Mouse (Mus musculus) lung, postnatal 0 days (tissue): ENCODE results near the gene Sh2d3c. TPM values are rescaled to one million over a fixed set of nuclear protein-coding genes. Genes with fewer than 3 reads are reported as not detected.
A peak's percentile ranks its signal among the peaks of the same experiment; 100 is the strongest.

Experiments
- ATAC-seq: fragments of 200-750 bp; cut with Nextera tagmentation; 2 replicates; pipeline ENCODE4 v1.8.0; 2017; ENCODE audit warnings: moderate library complexity
- DNase-seq: peaks from one replicate; pipeline ENCODE4 v3.0.0-alpha.2; 2016; ENCODE audit warnings: low spot score
- H3K27ac ChIP-seq: fragments of 300-500 bp; sonication (generic); 2 replicates; pipeline ENCODE4 v1.5.1; 2014; ENCODE audit warnings: antibody characterized with exemption, mild to moderate bottlenecking, low read length, mixed read lengths
- H3K27me3 ChIP-seq: fragments of 300-500 bp; sonication (generic); replicated peaks from 2 replicates; pipeline ENCODE4 v1.6.1; 2014; ENCODE audit warnings: low read length, mixed read lengths; ENCODE audit not compliant: insufficient read depth
- H3K36me3 ChIP-seq: fragments of 300-500 bp; sonication (generic); 2 replicates; pipeline ENCODE4 v1.6.1; 2014; ENCODE audit warnings: low read length, mixed read lengths; ENCODE audit not compliant: insufficient read depth
- H3K4me1 ChIP-seq: fragments of 300-500 bp; sonication (generic); 2 replicates; pipeline ENCODE4 v1.6.1; 2014; ENCODE audit warnings: antibody characterized with exemption, low read depth, low read length, mixed read lengths; ENCODE audit not compliant: insufficient read depth
- H3K4me2 ChIP-seq: fragments of 300-500 bp; sonication (generic); replicated peaks from 2 replicates; pipeline ENCODE4 v1.6.1; 2014; ENCODE audit warnings: low read depth, mild to moderate bottlenecking, low read length, moderate library complexity, mixed read lengths
- H3K4me3 ChIP-seq: fragments of 300-500 bp; sonication (generic); 2 replicates; pipeline ENCODE4 v1.5.1; 2014; ENCODE audit warnings: low read depth, low read length
- H3K9ac ChIP-seq: fragments of 300-500 bp; sonication (generic); replicated peaks from 2 replicates; pipeline ENCODE4 v1.6.1; 2014; ENCODE audit warnings: low read depth, mild to moderate bottlenecking
- H3K9me3 ChIP-seq: fragments of 300-500 bp; sonication (generic); 2 replicates; pipeline ENCODE4 v1.6.1; 2016; ENCODE audit warnings: low read length, mixed read lengths
- CTCF ChIP-seq: IDR thresholded peaks from 2 replicates; pipeline ENCODE4 v1.5.1; 2016; ENCODE audit warnings: antibody characterized with exemption, mild to moderate bottlenecking
- EP300 ChIP-seq: IDR thresholded peaks from 2 replicates; pipeline ENCODE4 v1.6.1; 2016; ENCODE audit warnings: antibody characterized with exemption, mild to moderate bottlenecking, control low read depth
- WGBS: fragments of 180-500 bp; shearing (Covaris S2); extraction: QIAGEN DNeasy Blood & Tissue Kit; methylation state at CpG from one replicate; pipeline ENCODE4 v1.1.7; 2014; 5-methylcytosine and 5-hydroxymethylcytosine counted together
- polyA plus RNA-seq: library from polyadenylated mRNA; unstranded; fragments of >200 nt; fragmentation: Nextera tagmentation; extraction: Ambion mirVana; gene quantifications from 2 replicates; pipeline ENCODE4 v1.2.1, GENCODE M21; 2015

The Sh2d3c gene
- polyA plus RNA-seq, 1 experiment from 2014 or later: 53.5 TPM

DNA sequence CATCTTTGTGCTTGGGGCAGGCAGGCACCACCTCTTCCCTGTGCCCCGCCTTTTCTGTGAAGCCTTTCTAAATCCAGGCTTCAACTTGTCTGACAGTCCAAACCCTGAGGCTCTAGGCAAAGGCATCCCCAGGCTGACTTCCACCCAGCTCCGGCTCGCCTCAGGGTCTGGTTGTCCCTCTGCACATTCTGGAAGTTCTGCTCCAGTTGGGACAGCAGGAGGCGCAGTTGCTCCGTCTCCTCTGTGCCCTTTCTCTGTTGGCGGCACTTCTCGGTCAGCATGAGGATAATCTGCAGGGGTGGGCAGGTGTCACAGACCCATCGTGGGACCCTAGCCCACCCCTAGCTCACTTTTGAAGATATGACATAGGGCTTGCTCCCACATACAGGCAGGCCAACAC lies 58.3 kb downstream of the Sh2d3c start:
- H3K27ac ChIP-seq: no peak overlapping the region
- H3K9me3 ChIP-seq: no peaks in the 10 kb centered on the region
- WGBS: 6% methylated on average over 8 of the region's 8 CpGs
- peak; percentile 80 for DNase-seq
- no peaks in the 10 kb centered on the region for H3K36me3 ChIP-seq
- no peak overlapping the region for H3K4me2 ChIP-seq
- peak; percentile 95 for TF ChIP-seq CTCF
- TF ChIP-seq EP300: no peak
- H3K4me3 ChIP-seq: no peak overlapping the region
- H3K9ac ChIP-seq: no peak overlapping the region
- H3K4me1 ChIP-seq: peaks cover 6% of the 10 kb centered on the region; the same call in 1 of the 2 replicates
- no peak for ATAC-seq
- no peaks in the 10 kb centered on the region for H3K27me3 ChIP-seq

DNA sequence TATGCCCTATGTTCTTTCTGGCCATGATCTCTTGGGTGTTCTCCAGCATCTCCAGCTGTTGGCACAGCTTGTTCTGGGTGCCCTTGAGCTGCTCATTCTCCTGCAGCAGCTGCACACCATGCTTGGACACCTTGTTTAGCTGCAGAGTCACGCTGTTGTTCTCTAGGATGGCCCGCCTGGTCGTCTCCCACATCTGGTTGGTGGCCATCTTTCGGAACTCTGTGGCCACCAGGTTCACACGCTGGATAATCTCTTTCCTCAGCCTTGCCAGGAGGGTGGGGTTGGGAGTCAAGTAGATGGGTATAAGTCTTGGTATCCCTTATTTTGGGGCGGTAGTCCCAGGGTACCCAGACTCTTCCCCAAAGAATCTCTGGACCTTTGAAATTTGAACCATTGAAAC lies 58.9 kb downstream of the Sh2d3c start:
- no peak for DNase-seq
- H3K27ac ChIP-seq: no peak overlapping the region
- H3K4me2 ChIP-seq: no peak overlapping the region
- no peaks in the 10 kb centered on the region for H3K27me3 ChIP-seq
- no peaks in the 10 kb centered on the region for H3K9me3 ChIP-seq
- no peaks in the 10 kb centered on the region for H3K36me3 ChIP-seq
- no peak for TF ChIP-seq EP300
- TF ChIP-seq CTCF: no peak
- no peak overlapping the region for H3K9ac ChIP-seq
- WGBS: 81% methylated on average over 6 of the region's 6 CpGs
- no peak overlapping the region for H3K4me3 ChIP-seq
- no peak for ATAC-seq
- H3K4me1 ChIP-seq: peaks cover 6% of the 10 kb centered on the region; the same call in 1 of the 2 replicates

DNA sequence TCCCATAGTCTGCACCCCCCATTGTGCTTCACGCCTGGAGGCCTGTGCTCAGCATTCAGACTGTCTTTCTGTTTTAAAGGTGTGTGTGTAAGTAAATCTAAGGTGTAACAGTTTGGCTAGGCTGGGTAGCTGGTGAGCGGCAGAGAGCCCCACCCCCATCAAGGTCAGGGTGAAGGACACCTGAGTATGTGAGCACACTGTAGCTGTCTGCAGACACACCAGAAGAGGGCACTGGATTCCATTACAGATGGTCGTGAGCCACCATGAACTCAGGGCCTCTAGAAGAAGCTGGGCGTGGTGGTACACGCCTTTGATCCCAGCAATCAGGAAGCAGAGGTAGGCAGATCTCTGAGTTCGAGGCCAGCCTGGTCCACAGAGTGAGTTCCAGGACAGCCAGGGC lies 60.9 kb downstream of the Sh2d3c start:
- ATAC-seq: no peak
- no peak for TF ChIP-seq EP300
- TF ChIP-seq CTCF: no peak
- WGBS: 74% methylated on average over 6 of the region's 6 CpGs

DNA sequence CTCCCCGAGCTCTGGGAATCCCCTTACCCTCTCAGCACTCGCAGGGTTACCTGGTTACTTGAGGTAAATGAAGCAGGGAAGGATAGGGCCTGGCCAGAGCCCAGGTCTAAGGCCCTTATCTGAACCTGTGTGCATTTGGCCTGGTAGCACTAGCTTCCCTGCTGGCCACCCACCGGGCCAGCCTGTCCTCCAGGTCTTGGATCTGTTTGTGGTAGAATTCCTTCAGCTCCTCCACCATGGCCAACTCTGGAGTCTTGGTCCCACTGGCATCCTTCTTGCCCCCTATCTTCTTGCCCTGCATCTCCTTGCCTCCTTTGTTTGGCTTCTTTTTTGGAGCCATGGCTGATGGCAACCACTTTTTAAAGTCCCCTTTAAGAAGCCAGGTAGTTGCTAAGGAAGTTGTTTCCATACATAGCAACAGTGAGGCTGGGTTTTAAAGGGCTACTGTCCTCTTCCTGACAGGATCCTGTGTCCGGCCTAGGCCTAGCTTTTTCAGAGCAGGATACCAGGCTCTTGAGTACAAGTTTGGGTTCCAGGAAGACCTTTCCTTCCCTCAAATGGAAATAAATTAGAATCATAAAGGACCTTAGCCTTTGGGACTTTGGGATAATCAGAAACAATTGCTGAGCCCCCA lies 63.3 kb downstream of the Sh2d3c start, which contains the start of gene Cfap157:
TSS of gene Cfap157 (minus strand) at position 381 of the 634 bp plus-strand sequence.
- TF ChIP-seq CTCF (no peak), EP300 (no peak)
- Histone ChIP-seq H3K4me2 (no peak within 1 kb of the TSS), H3K27me3 (no peaks in the 10 kb centered on the region), H3K4me1 (no peaks in the 10 kb centered on the region), H3K36me3 (no peaks in the 10 kb centered on the region), H3K9ac (no peak within 1 kb of the TSS), H3K9me3 (no peaks in the 10 kb centered on the region), H3K27ac (no peak within 1 kb of the TSS), H3K4me3 (no peak within 1 kb of the TSS)
- ATAC-seq (peak; percentile 68), DNase-seq (peak; percentile 80)
- 46% methylated on average over 4 of the region's 4 CpGs for WGBS

More for the DNA sequence above, 60.9 kb downstream of the Sh2d3c start:
- Histone ChIP-seq H3K4me3 (no peak overlapping the region), H3K4me1 (no peaks in the 10 kb centered on the region), H3K27ac (no peak overlapping the region), H3K9me3 (no peaks in the 10 kb centered on the region), H3K27me3 (no peaks in the 10 kb centered on the region), H3K36me3 (no peaks in the 10 kb centered on the region), H3K9ac (no peak overlapping the region), H3K4me2 (no peak overlapping the region)
- no peak for DNase-seq

DNA sequence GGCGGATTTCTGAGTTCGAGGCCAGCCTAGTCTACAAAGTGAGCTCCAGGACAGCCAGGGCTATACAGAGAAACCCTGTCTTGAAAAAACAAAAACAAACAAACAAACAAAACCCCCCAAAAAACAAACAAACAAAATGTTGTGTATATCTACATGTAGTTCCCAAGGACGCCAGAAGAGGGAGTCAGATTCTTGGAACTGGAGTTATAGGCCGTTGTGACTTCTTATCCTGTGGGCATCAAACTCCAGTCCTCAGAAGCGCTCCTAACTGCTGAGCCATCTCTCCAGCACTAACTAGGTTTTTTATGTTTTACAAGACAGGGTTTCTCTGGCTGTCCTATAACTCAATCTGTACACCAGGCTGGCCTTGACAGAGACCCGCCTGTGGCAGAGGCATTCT lies 66.3 kb downstream of the Sh2d3c start:
- no peak overlapping the region for H3K27ac ChIP-seq
- DNase-seq (peak; percentile 60), ATAC-seq (no peak)
- no peak overlapping the region for H3K9ac ChIP-seq
- no peak overlapping the region for H3K4me2 ChIP-seq
- no peaks in the 10 kb centered on the region for H3K27me3 ChIP-seq
- H3K4me3 ChIP-seq: no peak overlapping the region
- no peaks in the 10 kb centered on the region for H3K9me3 ChIP-seq
- no peaks in the 10 kb centered on the region for H3K4me1 ChIP-seq
- TF ChIP-seq EP300 (no peak), CTCF (peak; percentile 69)
- H3K36me3 ChIP-seq: no peaks in the 10 kb centered on the region
- 66% methylated on average over 6 of the region's 6 CpGs for WGBS

DNA sequence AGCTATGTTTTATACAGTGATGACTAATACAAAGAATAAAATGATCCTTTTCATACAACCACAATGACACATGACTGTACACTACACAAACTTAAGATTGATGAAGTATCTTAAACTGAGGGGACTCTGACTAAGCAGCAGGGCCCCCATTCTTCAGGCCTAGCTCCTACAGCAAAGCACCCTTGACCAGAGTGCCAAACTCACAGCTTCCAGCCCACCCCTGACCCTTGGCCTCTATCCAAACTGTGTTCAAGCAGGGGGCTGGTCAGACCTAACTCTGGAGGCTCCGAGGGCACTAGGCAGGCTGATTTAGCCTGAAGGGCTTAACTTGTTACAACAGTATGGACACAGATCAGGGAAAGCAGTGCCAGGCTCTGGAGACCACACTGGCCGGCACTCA lies 67.7 kb downstream of the Sh2d3c start:
- H3K4me2 ChIP-seq: no peak overlapping the region
- ATAC-seq (no peak), DNase-seq (no peak)
- no peaks in the 10 kb centered on the region for H3K36me3 ChIP-seq
- H3K9me3 ChIP-seq: no peaks in the 10 kb centered on the region
- H3K27me3 ChIP-seq: no peaks in the 10 kb centered on the region
- no peak overlapping the region for H3K4me3 ChIP-seq
- TF ChIP-seq CTCF (no peak), EP300 (no peak)
- H3K27ac ChIP-seq: no peak overlapping the region
- no peak overlapping the region for H3K9ac ChIP-seq
- no peaks in the 10 kb centered on the region for H3K4me1 ChIP-seq
- 40% methylated on average over 2 of the region's 2 CpGs for WGBS
